Mouse (Mus musculus) megakaryocyte, adult 5-6 weeks (primary cell): ENCODE data around the gene Gm21983. TPM values are rescaled to one million over a fixed set of nuclear protein-coding genes. Genes with fewer than 3 reads are reported as not detected.

Experiments
- ATAC-seq: 2 replicates; pipeline ENCODE4 v1.8.0; 2016; ENCODE audit warnings: mild to moderate bottlenecking, inconsistent platforms; ENCODE audit not compliant: poor library complexity, severe bottlenecking
- total RNA-seq, 2 experiments: library from RNA; stranded (forward) in 1 of 2; stranded (reverse) in 1 of 2; fragments of 153-499, 151-499 nt in 1 of 2; fragments of 221-1000, 200-1000 nt in 1 of 2; gene quantifications; 2 replicates each; pipeline versions ENCODE4 v1.2.3 to v1.2.4; 2015 to 2017

The Gm21983 gene
- total RNA-seq, 2 experiments from 2014 or later = not detected

GRCm38 (mm10) chr7:27162780-27163449 is 18.0 kb downstream of the Gm21983 start:
- no peak for ATAC-seq

- ATAC-seq = no peak
These were observed 19.1 kb downstream of the Gm21983 start for GRCm38 (mm10) chr7:27161744-27162143.

GRCm38 (mm10) chr7:27160921-27161320 is 20.0 kb downstream of the Gm21983 start:
- no peak for ATAC-seq

GRCm38 (mm10) chr7:27159882-27160281 is 21.0 kb downstream of the Gm21983 start:
- ATAC-seq = peak; percentile 94

- ATAC-seq = no peak
These were observed 21.6 kb downstream of the Gm21983 start for GRCm38 (mm10) chr7:27159256-27159655.

- ATAC-seq = no peak
These were observed 22.7 kb downstream of the Gm21983 start for GRCm38 (mm10) chr7:27158171-27158570.

- ATAC-seq = no peak
These were observed 24.9 kb downstream of the Gm21983 start for GRCm38 (mm10) chr7:27156005-27156404.

- no peak for ATAC-seq
These were observed 27.6 kb downstream of the Gm21983 start, which contains the start of gene Cyp2t4 for GRCm38 (mm10) chr7:27153205-27153764. TSS of gene Cyp2t4 (plus strand) at chr7:27153714.

- ATAC-seq = no peak
These were observed 44.4 kb downstream of the Gm21983 start for GRCm38 (mm10) chr7:27136410-27136996.

- ATAC-seq = no peak
These were observed 47.1 kb downstream of the Gm21983 start for GRCm38 (mm10) chr7:27133757-27134156.

GRCm38 (mm10) chr7:27133156-27133555 is 47.7 kb downstream of the Gm21983 start:
- ATAC-seq = no peak

- no peak for ATAC-seq
These were observed 48.3 kb downstream of the Gm21983 start for GRCm38 (mm10) chr7:27132588-27132987.

- ATAC-seq = no peak
These were observed 49.5 kb downstream of the Gm21983 start for GRCm38 (mm10) chr7:27131387-27131786.

- ATAC-seq = no peak
These were observed 50.1 kb downstream of the Gm21983 start for GRCm38 (mm10) chr7:27130521-27131370.

- no peak for ATAC-seq
These were observed 51.1 kb downstream of the Gm21983 start for GRCm38 (mm10) chr7:27129811-27130210.

GRCm38 (mm10) chr7:27128946-27129345 is 51.9 kb downstream of the Gm21983 start:
- ATAC-seq = no peak

GRCm38 (mm10) chr7:27128162-27128561 is 52.7 kb downstream of the Gm21983 start:
- no peak for ATAC-seq

GRCm38 (mm10) chr7:27124969-27125368 is 55.9 kb downstream of the Gm21983 start:
- ATAC-seq = no peak

GRCm38 (mm10) chr7:27124305-27124832 is 56.5 kb downstream of the Gm21983 start:
- no peak for ATAC-seq

- ATAC-seq = no peak
These were observed 61.2 kb downstream of the Gm21983 start, which contains the start of gene Cyp2f2 for GRCm38 (mm10) chr7:27119676-27120075. TSS of gene Cyp2f2 (plus strand) at chr7:27119909.
